Mouse (Mus musculus) testis, adult 2 months (tissue): ENCODE measurements around the gene Kcnj9. TPM values are rescaled to one million over a fixed set of nuclear protein-coding genes. Genes with fewer than 3 reads are reported as not detected.

Experiments
- H3K27ac ChIP-seq: fragments of 200-500 bp; 2 replicates; pipeline ENCODE4 v1.5.1; 2012; ENCODE audit warnings: low read depth, low read length; ENCODE audit not compliant: control insufficient read depth, insufficient read depth
- H3K27me3 ChIP-seq: fragments of 200-500 bp; 2 replicates; pipeline ENCODE4 v1.6.1; 2012; ENCODE audit warnings: mild to moderate bottlenecking, low read length, moderate library complexity; ENCODE audit not compliant: control insufficient read depth, insufficient read depth
- H3K36me3 ChIP-seq: fragments of 200-500 bp; 2 replicates; pipeline ENCODE4 v1.6.1; 2012; ENCODE audit warnings: mild to moderate bottlenecking, low read length; ENCODE audit not compliant: control insufficient read depth, insufficient read depth
- H3K4me1 ChIP-seq: fragments of 200-500 bp; 2 replicates; pipeline ENCODE4 v1.6.1; 2012; ENCODE audit warnings: low read length; ENCODE audit not compliant: control insufficient read depth, insufficient read depth
- H3K4me3 ChIP-seq: fragments of 200-500 bp; 2 replicates; pipeline ENCODE4 v1.5.1; 2012; ENCODE audit warnings: low read depth, mild to moderate bottlenecking, low read length, moderate library complexity, mixed read lengths; ENCODE audit not compliant: control insufficient read depth
- CTCF ChIP-seq: fragments of 200-500 bp; IDR thresholded peaks from 2 replicates; pipeline ENCODE4 v1.5.1; 2012; ENCODE audit warnings: low read depth, mild to moderate bottlenecking, inconsistent platforms, low read length, moderate library complexity; ENCODE audit not compliant: control insufficient read depth, insufficient read depth, insufficient replicate concordance
- POLR2A ChIP-seq: fragments of 200-500 bp; IDR thresholded peaks from 2 replicates; pipeline ENCODE4 v1.6.1; 2012; ENCODE audit warnings: low read depth, mild to moderate bottlenecking, inconsistent platforms, low read length, moderate library complexity; ENCODE audit not compliant: control insufficient read depth
- polyA plus RNA-seq: library from polyadenylated mRNA; depleted of rRNA; stranded (reverse); fragments of >200 nt; gene quantifications from 2 replicates; pipeline ENCODE4 v1.2.3, GENCODE M21; 2012

Kcnj9 gene
- polyA plus RNA-seq, 1 experiment = 41.2 TPM

DNA sequence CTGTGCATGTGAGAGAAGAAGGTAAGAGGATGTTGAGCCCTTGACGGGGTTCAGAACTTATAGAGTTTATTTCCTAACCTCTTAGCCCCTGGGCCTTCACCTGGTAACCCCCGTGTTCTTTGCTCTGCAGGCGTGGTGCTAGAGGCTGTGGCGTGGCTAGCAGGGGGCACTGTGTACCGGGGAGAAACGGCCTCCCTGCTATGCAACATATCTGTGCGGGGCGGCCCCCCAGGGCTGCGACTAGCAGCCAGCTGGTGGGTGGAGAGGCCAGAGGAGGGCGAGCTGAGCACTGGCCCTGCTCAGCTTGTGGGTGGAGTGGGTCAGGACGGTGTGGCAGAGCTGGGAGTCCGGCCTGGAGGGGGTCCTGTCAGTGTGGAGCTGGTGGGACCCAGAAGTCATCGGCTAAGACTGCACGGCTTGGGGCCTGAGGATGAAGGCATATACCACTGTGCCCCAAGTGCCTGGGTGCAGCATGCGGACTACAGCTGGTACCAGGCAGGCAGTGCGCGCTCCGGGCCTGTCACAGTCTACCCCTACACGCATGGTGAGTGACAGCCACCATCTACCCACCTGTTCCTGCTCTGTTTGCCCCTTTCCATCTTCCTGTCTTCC lies 10.6 kb downstream of the Kcnj9 start:
- TF ChIP-seq POLR2A (peak; percentile 21; the same call in 1 of the 2 replicates), CTCF (no peak)
- H3K27ac ChIP-seq = no peak overlapping the region
- no peaks in the 10 kb centered on the region; the same call in 1 of the 2 replicates for H3K36me3 ChIP-seq
- peaks cover 6% of the 10 kb centered on the region; the same call in 1 of the 2 replicates for H3K4me1 ChIP-seq
- no peaks in the 10 kb centered on the region for H3K27me3 ChIP-seq
- no peak overlapping the region for H3K4me3 ChIP-seq

GRCm38 (mm10) chr1:172317946-172318345 lies 11.2 kb downstream of the Kcnj9 start:
- Histone ChIP-seq H3K27ac (no peak overlapping the region), H3K4me3 (no peak overlapping the region), H3K27me3 (no peaks in the 10 kb centered on the region), H3K4me1 (peaks cover 8% of the 10 kb centered on the region; the same call in 1 of the 2 replicates), H3K36me3 (no peaks in the 10 kb centered on the region; the same call in 1 of the 2 replicates)
- TF ChIP-seq POLR2A (no peak), CTCF (no peak)

DNA sequence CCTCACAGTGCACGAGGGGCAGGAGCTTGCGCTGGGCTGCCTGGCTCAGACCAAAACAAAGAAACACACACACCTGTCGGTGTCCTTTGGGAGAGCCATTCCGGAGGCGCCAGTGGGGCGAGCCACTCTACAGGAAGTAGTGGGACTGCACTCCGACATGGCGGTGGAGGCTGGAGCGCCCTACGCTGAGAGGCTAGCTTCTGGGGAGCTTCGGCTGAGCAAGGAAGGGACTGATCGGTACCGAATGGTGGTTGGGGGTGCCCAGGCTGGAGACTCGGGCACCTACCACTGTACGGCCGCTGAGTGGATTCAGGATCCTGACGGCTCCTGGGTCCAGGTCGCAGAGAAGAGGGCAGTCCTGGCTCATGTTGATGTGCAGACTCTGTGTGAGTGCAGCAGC lies 11.7 kb downstream of the Kcnj9 start:
- Histone ChIP-seq H3K4me1 (peaks cover 8% of the 10 kb centered on the region; the same call in 1 of the 2 replicates), H3K4me3 (no peak overlapping the region), H3K36me3 (no peaks in the 10 kb centered on the region), H3K27ac (no peak overlapping the region), H3K27me3 (no peaks in the 10 kb centered on the region)
- TF ChIP-seq CTCF (no peak), POLR2A (no peak)

- no peaks in the 10 kb centered on the region for H3K36me3 ChIP-seq
- H3K27ac ChIP-seq = no peak overlapping the region
- TF ChIP-seq POLR2A (no peak), CTCF (no peak)
- H3K4me1 ChIP-seq = peaks cover 9% of the 10 kb centered on the region
- H3K27me3 ChIP-seq = no peaks in the 10 kb centered on the region
- no peak overlapping the region for H3K4me3 ChIP-seq
These were observed 14.2 kb downstream of the Kcnj9 start for GRCm38 (mm10) chr1:172314911-172315310.

DNA sequence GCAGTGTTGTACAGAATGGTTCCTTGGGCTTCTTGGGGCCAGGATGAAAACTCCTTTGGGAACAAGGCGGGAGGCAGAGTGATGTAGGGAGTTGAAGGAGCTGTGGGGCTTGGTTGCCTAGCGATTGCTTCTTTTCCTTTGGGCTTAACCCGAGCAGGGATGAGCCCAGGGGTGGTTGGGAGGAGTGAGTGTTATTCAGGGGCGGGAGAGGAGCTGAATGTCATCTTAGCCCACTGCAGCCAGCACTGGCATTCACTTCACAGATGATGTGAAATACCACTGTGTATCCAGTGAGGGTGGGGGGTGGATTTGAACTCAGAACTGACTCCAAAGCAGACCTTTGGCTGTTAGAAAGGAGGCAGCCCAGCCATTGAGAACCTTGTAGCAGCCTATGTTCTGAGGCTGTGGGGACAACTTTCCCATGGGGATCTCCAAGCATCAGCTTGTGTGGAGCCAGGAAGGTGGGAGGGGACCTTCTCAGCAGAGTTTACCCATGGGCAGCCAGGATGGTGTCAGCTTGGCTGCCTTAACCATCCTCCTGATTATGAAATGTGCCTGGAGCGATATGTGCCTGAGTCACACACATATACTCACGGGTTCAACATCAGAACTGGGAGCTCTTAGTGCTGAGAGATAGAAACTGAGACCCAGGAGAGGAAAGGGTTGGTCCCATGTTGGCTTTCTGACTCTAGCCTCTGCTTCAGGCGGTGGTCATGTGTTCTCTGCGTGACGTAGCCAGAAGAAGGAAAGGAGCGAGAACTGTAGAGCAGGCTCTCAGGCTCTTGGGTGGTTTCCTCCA lies 15.3 kb downstream of the Kcnj9 start:
- no peaks in the 10 kb centered on the region for H3K27me3 ChIP-seq
- TF ChIP-seq POLR2A = no peak
- no peak for TF ChIP-seq CTCF
- H3K4me3 ChIP-seq = no peak overlapping the region
- no peaks in the 10 kb centered on the region for H3K36me3 ChIP-seq
- H3K4me1 ChIP-seq = peaks cover 10% of the 10 kb centered on the region
- no peak overlapping the region for H3K27ac ChIP-seq

- peaks cover 5% of the 10 kb centered on the region; the same call in 1 of the 2 replicates for H3K4me1 ChIP-seq
- TF ChIP-seq CTCF = no peak
- TF ChIP-seq POLR2A = no peak
- H3K27ac ChIP-seq = no peak overlapping the region
These were observed 16.2 kb downstream of the Kcnj9 start for GRCm38 (mm10) chr1:172312768-172313561.

More at GRCm38 (mm10) chr1:172312768-172313561, 16.2 kb downstream of the Kcnj9 start:
- H3K27me3 ChIP-seq = no peaks in the 10 kb centered on the region
- H3K36me3 ChIP-seq = no peaks in the 10 kb centered on the region
- H3K4me3 ChIP-seq = peak overlapping the region; percentile 77
